Mouse (Mus musculus) embryo, embryonic 11.5 days (tissue): ENCODE results near the gene D8Ertd738e.

Source experiments
- DNase-seq: peaks from one replicate; pipeline ENCODE4 v3.0.0-alpha.2; 2012; ENCODE audit warnings: low read depth, low spot score

D8Ertd738e gene

GRCm38 (mm10) chr8:84202938-84203917 lies 46.3 kb downstream of the D8Ertd738e start:
- DNase-seq: no peak

GRCm38 (mm10) chr8:84202466-84202865 lies 47.1 kb downstream of the D8Ertd738e start:
- DNase-seq: no peak

- DNase-seq: no peak
These were observed 47.8 kb downstream of the D8Ertd738e start for GRCm38 (mm10) chr8:84201545-84202245.

- DNase-seq: no peak
These were observed 48.6 kb downstream of the D8Ertd738e start for GRCm38 (mm10) chr8:84200652-84201544.

GRCm38 (mm10) chr8:84200126-84200555 lies 49.4 kb downstream of the D8Ertd738e start:
- DNase-seq: no peak

GRCm38 (mm10) chr8:84199348-84200125 lies 50.0 kb downstream of the D8Ertd738e start:
- DNase-seq: no peak

- DNase-seq: no peak
These were observed 50.6 kb downstream of the D8Ertd738e start for GRCm38 (mm10) chr8:84198871-84199270.

GRCm38 (mm10) chr8:84197922-84198774 lies 51.4 kb downstream of the D8Ertd738e start:
- peak; percentile 82 for DNase-seq

GRCm38 (mm10) chr8:84197141-84197921 lies 52.2 kb downstream of the D8Ertd738e start:
- DNase-seq: peak; percentile 94
